Mouse (Mus musculus): ENCODE results near the gene Xrcc2. TPM values are rescaled to one million over a fixed set of nuclear protein-coding genes. Genes with fewer than 3 reads are reported as not detected.
"Not testable (repeated sequence)": the region's sequence is repeated elsewhere in the genome, so short reads cannot be mapped to it uniquely, and the experiment has no call there.

The Xrcc2 gene
- polyA plus RNA-seq, 1 experiment from 2014 or later: 19.9 TPM

DNA sequence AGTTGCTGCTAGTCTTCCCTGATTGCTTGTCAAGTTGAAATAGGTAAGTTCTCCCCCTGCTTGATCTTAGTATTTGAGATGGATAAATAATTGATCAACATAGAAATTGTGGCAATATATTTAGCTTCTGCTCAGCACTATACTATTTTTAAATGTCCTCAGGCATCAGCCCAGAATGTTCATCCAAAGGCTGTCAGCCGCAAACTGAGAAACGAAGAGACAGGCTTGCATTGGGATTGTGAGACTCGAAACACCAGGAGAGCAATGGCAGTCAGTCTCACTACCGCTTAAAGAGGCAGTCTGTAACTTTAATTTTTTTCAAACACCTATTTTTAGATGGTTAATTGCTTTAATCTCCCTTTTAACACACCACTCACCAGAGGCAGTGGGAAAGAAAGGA lies 13.8 kb upstream of the Xrcc2 start:
- WGBS: 91% methylated on average over 4 of the region's 4 CpGs
- H3K9me3 ChIP-seq (replicated peaks): no peaks in the 10 kb centered on the region
- no peak overlapping the region for H3K27ac ChIP-seq
- H3K4me1 ChIP-seq: no peaks in the 10 kb centered on the region
- no peaks in the 10 kb centered on the region for H3K36me3 ChIP-seq
- H3K4me3 ChIP-seq: no peak overlapping the region
- DNase-seq (ENCODE audit: low spot score): no peak
- no peaks in the 10 kb centered on the region for H3K27me3 ChIP-seq (ENCODE audit: low read depth, poor library complexity, severe bottlenecking)

DNA sequence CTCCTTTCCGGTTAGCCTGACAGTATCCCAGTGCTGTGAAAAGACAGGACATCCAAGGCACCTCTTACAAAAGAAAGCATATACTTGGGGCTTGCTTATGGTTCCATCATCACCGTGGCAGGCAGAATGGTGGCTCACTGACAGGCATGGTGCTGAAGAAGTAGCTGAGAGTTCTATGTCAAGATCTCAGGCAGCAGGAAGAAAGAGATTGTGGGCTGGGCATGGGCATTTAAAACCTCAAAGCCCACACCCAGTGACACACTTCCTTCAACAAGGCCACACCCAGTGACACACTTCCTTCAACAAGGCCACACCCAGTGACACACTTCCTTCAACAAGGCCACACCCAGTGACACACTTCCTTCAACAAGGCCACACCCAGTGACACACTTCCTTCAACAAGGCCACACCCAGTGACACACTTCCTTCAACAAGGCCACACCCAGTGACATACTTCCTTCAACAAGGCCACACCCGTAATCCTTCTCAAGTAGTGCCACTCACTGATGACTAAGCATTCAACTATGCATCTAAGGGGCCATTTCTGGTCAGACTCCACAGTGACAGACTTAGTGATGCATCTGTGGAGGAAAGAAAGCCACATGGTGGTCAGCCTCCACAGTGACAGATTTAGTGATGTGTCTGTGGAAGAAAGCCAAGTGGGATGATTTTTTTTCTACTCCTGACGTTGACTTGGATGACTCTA lies 7.5 kb upstream of the Xrcc2 start:
- H3K9me3 ChIP-seq (replicated peaks); H3K27me3 ChIP-seq (ENCODE audit: low read depth, poor library complexity, severe bottlenecking); H3K4me3 ChIP-seq; DNase-seq (ENCODE audit: low spot score); H3K27ac ChIP-seq; H3K4me1 ChIP-seq; H3K36me3 ChIP-seq: not testable (repeated sequence)
- WGBS: 93% methylated on average over 4 of the region's 4 CpGs

DNA sequence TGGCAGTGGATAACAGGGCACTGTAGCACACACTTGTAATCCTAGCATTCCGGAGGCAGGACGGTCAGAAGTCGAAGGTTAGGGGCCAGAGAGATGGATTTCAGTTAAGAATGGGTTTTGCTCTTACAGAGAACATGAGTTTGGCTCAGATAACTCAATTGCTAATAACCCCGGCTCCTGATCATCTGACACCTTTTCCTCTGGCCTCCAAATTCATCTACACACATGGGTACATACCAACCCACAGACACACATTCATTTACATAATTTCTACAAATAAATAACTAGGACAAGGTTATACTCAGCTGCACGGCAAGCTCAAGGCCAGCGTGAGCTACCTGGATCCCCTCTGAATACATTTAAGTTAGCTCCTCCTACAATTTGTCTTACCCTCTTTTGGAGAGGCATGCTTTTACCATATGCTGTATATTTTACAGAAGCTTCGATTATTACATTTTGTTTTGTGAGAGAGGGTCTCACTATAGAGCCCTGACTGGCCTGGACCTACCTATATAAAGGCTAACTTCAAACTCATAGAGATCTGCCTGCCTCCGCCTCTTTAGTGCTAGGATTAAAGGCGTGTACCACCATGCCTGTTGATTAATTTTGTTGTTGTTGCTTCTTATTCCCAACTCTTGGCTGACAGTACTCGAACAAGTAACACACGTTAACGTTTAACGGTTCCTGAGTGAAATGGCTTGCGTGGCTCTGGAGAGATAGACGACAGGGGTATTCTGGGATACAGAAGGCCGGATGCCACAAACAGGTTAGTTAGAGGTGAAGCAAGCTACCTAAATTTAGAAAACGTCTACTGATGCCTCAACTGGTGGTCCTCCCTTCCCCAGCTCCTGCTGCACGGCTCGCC lies 691 bp downstream of the Xrcc2 start:
- Histone ChIP-seq H3K9me3 (replicated peaks) (no peaks in the 10 kb centered on the region), H3K4me3 (peak overlapping the region; percentile 91), H3K36me3 (peaks cover 42% of the 10 kb centered on the region), H3K27me3 (ENCODE audit: low read depth, poor library complexity, severe bottlenecking) (no peaks in the 10 kb centered on the region), H3K4me1 (peaks cover 14% of the 10 kb centered on the region), H3K27ac (peak overlapping the region; percentile 96)
- WGBS: 25% methylated on average over 19 of the region's 19 CpGs
- DNase-seq (ENCODE audit: low spot score): no peak

DNA sequence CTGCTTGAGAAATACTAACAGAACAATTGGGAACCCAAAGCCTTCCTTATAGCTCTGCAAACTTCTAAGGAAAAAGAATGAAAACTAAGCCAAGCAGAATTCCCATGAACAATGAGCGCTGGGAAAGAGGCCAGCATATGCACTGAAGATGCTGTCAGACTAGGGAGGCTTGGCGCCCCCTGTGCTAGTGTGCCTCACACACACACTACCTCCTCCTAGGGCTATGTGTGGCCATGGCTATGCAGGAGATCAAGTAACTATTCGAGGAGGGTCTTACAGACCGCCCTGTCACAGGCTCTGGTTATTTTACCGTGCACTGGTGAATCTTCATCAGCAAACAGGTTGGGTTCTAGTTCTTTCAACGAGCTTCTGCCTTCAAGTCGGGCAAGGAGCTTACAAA lies 7.7 kb downstream of the Xrcc2 start:
- DNase-seq (ENCODE audit: low spot score): no peak

DNA sequence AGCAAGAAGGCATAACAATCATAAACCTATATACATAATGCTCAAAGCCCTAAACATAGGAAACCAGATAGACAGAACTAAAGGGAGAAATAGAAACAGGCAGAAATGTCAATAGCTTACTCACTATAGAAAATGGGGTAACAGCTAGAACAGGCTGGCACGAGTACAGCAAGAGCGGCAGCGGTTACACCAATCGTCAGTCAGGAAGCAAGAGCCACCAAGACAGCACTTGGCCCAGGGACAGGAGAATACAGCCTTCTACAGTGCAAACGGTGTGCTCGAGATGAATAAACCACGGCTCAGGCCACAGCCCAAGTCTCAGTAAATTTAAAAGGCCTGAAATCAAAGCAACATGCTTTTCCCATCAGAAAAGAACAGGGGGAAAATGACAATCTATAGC lies 9.4 kb downstream of the Xrcc2 start:
- no peak for DNase-seq (ENCODE audit: low spot score)
- peaks cover 97% of the 10 kb centered on the region for H3K36me3 ChIP-seq
- WGBS: 96% methylated on average over 7 of the region's 7 CpGs
- no peaks in the 10 kb centered on the region for H3K9me3 ChIP-seq (replicated peaks)
- H3K27me3 ChIP-seq (ENCODE audit: low read depth, poor library complexity, severe bottlenecking): no peaks in the 10 kb centered on the region
- H3K4me1 ChIP-seq: no peaks in the 10 kb centered on the region
- no peak overlapping the region for H3K27ac ChIP-seq
- no peak overlapping the region for H3K4me3 ChIP-seq

More for the DNA sequence above, 7.7 kb downstream of the Xrcc2 start:
- Histone ChIP-seq H3K4me1 (no peaks in the 10 kb centered on the region), H3K27me3 (ENCODE audit: low read depth, poor library complexity, severe bottlenecking) (no peaks in the 10 kb centered on the region), H3K4me3 (no peak overlapping the region), H3K27ac (no peak overlapping the region), H3K9me3 (replicated peaks) (no peaks in the 10 kb centered on the region), H3K36me3 (peaks cover 97% of the 10 kb centered on the region)
- 91% methylated on average over 7 of the region's 7 CpGs for WGBS

DNA sequence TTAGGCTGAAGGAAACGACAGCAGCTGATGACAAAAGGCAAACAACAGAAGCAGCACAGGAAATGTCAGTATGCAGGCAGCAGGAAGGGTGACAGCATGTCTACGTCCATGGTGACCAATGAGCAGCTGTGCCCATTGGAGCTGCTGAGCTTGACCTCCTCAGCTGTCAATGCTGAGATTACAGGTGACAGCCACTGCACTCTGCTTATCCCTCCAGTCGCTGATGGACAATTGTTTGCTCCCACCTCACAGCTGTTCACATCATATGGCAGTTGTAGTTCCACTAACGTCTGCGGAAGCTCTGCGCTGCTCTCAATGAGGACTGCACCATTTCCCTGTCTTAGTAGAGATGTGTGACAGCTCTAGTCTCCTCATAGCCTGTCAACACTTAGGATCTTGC lies 9.8 kb downstream of the Xrcc2 start:
- 88% methylated on average over 6 of the region's 6 CpGs for WGBS
- no peaks in the 10 kb centered on the region for H3K4me1 ChIP-seq
- no peak for DNase-seq (ENCODE audit: low spot score)
- no peak overlapping the region for H3K27ac ChIP-seq
- no peak overlapping the region for H3K4me3 ChIP-seq
- peaks cover 97% of the 10 kb centered on the region for H3K36me3 ChIP-seq
- no peaks in the 10 kb centered on the region for H3K9me3 ChIP-seq (replicated peaks)
- no peaks in the 10 kb centered on the region for H3K27me3 ChIP-seq (ENCODE audit: low read depth, poor library complexity, severe bottlenecking)

DNA sequence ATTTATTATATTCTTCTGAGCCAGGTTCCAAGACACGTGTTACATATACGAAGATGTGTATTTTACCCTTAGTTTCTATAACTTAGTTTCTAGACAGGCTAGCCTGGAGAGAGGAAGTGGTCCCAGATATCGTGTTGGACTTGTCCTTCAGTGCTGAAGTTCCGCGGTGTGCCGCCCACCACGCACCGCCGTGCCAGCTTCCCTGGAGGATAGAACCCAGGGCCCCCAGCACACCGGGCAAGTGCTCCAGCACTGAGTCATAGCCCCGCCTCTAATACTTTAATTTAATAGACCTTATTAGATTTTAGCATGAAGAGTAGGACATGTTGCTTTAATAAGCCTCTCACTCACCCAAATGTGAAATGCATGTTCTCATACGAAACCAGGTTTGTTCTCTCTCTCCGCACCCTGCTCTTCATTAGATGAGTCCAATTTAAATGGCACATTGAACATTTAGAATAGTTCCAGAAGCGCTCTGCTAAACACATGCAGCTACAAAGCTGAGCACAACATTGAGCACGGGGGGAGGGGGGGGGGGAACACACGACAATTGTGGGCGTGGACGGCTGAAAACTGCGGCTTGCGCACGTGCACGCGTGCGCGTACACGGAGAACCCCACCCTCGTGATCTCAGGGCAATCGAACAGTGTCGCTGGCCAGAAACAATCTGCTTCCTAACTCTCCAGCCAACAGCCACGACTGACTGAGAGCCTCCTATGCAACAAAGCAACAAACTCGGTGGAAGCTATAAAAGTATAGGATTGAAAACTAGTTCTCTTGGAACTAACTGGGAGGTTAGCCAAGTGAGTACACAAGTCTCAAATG lies 33.7 kb downstream of the Xrcc2 start:
- Histone ChIP-seq H3K4me1 (0 out of 2 replicates have a peak, but pooled peaks cover 4% of the 10 kb centered on the region), H3K27me3 (ENCODE audit: low read depth, poor library complexity, severe bottlenecking) (no peaks in the 10 kb centered on the region), H3K27ac (no peak overlapping the region), H3K4me3 (no peak overlapping the region), H3K36me3 (peaks cover 11% of the 10 kb centered on the region; the same call in 1 of the 2 replicates), H3K9me3 (replicated peaks) (no peaks in the 10 kb centered on the region)
- no peak for DNase-seq (ENCODE audit: low spot score)
- 91% methylated on average over 31 of the region's 31 CpGs for WGBS

DNA sequence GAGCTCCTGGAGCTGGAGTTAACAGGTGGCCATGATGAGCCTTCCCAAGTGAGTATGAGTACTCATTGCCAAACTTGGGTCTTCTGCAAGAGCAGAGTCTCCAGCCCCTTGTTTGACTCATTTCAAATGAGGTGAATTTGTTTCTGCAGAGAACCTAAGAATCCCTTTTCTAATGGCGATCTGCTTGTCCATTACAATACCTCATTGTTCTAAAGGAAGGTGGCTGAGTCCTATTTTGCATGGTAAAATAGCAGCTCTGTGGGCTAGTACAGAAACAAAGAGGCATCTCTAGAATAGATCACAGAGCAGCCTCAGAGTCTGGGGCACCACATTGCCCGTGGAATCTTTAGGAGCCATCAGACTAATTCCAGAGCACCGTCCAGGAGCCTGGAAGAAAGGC lies 34.6 kb downstream of the Xrcc2 start:
- no peak for DNase-seq (ENCODE audit: low spot score)
- Histone ChIP-seq H3K4me3 (no peak overlapping the region), H3K27ac (no peak overlapping the region), H3K4me1 (peaks cover 11% of the 10 kb centered on the region), H3K9me3 (replicated peaks) (no peaks in the 10 kb centered on the region), H3K27me3 (ENCODE audit: low read depth, poor library complexity, severe bottlenecking) (no peaks in the 10 kb centered on the region), H3K36me3 (peaks cover 6% of the 10 kb centered on the region; the same call in 1 of the 2 replicates)
- 79% methylated on average over 3 of the region's 3 CpGs for WGBS

DNA sequence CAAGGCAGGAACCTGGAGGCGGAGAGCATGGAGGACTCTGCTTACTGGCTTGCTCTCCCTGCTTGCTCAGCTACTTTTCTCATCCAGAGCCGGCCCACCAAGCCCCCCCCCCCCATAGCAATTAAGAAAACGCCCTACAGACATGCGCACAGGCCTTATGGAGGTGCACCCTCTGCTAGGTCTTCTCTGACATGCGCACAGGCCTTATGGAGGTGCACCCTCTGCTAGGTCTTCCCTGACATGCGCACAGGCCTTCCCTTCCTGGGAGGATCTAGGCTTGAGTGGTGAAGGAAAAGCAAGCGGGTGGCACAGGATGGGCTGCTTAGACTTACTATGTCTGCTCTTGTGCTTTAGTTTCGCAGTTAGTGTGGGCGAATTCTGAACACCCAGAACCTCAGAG lies 37.3 kb downstream of the Xrcc2 start:
- H3K4me3 ChIP-seq: no peak overlapping the region
- no peaks in the 10 kb centered on the region for H3K9me3 ChIP-seq (replicated peaks)
- no peak for DNase-seq (ENCODE audit: low spot score)
- peaks cover 21% of the 10 kb centered on the region for H3K4me1 ChIP-seq
- no peaks in the 10 kb centered on the region for H3K27me3 ChIP-seq (ENCODE audit: low read depth, poor library complexity, severe bottlenecking)
- no peak overlapping the region for H3K27ac ChIP-seq
- WGBS: 87% methylated on average over 9 of the region's 9 CpGs
- peaks cover 5% of the 10 kb centered on the region; the same call in 1 of the 2 replicates for H3K36me3 ChIP-seq

DNA sequence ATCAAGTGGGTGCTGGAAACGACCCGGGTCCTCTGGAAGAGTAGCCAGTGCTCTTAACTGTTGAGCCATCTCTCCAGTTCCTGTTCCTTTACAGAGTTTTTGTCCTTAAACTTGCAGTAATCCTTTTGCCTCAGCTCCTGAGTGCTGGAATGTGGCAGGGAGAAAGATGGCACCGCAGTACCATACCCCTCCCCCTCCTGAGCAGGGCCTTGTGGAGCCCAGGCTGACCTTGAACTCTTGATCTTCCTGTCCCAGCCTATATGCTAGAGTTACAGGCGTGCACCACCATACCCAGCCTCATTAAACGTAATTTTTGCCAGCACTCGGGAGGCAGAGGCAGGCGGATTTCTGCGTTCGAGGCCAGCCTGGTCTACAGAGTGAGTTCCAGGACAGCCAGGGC lies 38.9 kb downstream of the Xrcc2 start:
- H3K4me3 ChIP-seq: no peak overlapping the region
- peaks cover 3% of the 10 kb centered on the region; the same call in 1 of the 2 replicates for H3K36me3 ChIP-seq
- peak overlapping the region; percentile 72 for H3K27ac ChIP-seq
- no peaks in the 10 kb centered on the region for H3K9me3 ChIP-seq (replicated peaks)
- DNase-seq (ENCODE audit: low spot score): no peak
- H3K27me3 ChIP-seq (ENCODE audit: low read depth, poor library complexity, severe bottlenecking): no peaks in the 10 kb centered on the region
- 70% methylated on average over 9 of the region's 9 CpGs for WGBS
- H3K4me1 ChIP-seq: peaks cover 21% of the 10 kb centered on the region

DNA sequence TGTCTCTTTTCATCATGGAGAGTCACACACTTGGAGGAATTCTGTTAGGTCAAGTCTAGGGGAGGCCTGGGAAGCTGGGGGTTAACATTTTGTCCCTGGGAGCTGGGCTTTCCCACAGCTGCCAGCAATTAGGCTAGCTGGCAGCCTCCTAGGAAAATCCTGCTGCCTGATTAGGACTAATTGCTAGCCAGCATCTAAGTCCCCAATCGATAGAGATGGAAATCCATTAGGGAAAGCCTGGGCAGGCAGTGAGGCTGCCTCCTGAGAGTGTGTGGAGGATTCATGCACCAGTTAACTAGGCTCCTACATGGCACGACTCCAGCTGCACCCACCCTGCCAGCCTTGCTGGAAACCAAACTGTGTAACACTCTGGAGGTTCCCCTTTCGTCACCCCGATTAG lies 39.5 kb downstream of the Xrcc2 start:
- H3K4me3 ChIP-seq: no peak overlapping the region
- peak; percentile 74 for DNase-seq (ENCODE audit: low spot score)
- no peaks in the 10 kb centered on the region for H3K27me3 ChIP-seq (ENCODE audit: low read depth, poor library complexity, severe bottlenecking)
- H3K9me3 ChIP-seq (replicated peaks): no peaks in the 10 kb centered on the region
- WGBS: 33% methylated on average over 4 of the region's 4 CpGs
- H3K36me3 ChIP-seq: peaks cover 3% of the 10 kb centered on the region; the same call in 1 of the 2 replicates
- H3K4me1 ChIP-seq: peaks cover 21% of the 10 kb centered on the region
- H3K27ac ChIP-seq: peak overlapping the region; percentile 72

DNA sequence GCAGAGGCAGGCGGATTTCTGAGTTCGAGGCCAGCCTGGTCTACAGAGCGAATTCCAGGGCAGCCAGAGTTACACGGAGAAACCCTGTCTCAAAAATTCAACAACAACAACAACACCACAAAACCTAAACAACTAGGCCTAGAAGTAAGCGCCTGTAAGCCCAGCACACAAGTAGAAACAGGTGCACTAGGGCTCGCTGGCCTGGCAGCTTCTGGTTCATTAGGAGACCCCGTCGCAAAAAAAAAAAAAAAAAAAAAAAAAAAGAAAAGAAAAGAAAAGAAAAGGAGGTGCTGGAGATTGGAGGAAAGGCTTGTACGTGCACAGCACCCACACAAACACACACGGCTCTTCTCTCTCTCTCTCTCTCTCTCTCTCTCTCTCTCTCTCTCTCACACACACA lies 40.1 kb downstream of the Xrcc2 start:
- Histone ChIP-seq H3K27ac (peak overlapping the region; percentile 72; the same call in 1 of the 2 replicates), H3K4me1 (peaks cover 21% of the 10 kb centered on the region), H3K27me3 (ENCODE audit: low read depth, poor library complexity, severe bottlenecking) (no peaks in the 10 kb centered on the region), H3K36me3 (peaks cover 3% of the 10 kb centered on the region; the same call in 1 of the 2 replicates), H3K9me3 (replicated peaks) (no peaks in the 10 kb centered on the region), H3K4me3 (no peak overlapping the region)
- peak; percentile 39 for DNase-seq (ENCODE audit: low spot score)
- 56% methylated on average over 10 of the region's 10 CpGs for WGBS
